Mouse (Mus musculus) right cerebral cortex, adult 18-20 months (tissue): ENCODE data around the gene Ctnnb1.

Experiments used
- DNase-seq: peaks from one replicate; pipeline ENCODE4 v3.0.0; 2022; ENCODE audit warnings: mixed read lengths

The Ctnnb1 gene

GRCm38 (mm10) chr9:121005961-121006360 lies 76.9 kb downstream of the Ctnnb1 start:
- no peak for DNase-seq
